In the genomic region with DNA sequence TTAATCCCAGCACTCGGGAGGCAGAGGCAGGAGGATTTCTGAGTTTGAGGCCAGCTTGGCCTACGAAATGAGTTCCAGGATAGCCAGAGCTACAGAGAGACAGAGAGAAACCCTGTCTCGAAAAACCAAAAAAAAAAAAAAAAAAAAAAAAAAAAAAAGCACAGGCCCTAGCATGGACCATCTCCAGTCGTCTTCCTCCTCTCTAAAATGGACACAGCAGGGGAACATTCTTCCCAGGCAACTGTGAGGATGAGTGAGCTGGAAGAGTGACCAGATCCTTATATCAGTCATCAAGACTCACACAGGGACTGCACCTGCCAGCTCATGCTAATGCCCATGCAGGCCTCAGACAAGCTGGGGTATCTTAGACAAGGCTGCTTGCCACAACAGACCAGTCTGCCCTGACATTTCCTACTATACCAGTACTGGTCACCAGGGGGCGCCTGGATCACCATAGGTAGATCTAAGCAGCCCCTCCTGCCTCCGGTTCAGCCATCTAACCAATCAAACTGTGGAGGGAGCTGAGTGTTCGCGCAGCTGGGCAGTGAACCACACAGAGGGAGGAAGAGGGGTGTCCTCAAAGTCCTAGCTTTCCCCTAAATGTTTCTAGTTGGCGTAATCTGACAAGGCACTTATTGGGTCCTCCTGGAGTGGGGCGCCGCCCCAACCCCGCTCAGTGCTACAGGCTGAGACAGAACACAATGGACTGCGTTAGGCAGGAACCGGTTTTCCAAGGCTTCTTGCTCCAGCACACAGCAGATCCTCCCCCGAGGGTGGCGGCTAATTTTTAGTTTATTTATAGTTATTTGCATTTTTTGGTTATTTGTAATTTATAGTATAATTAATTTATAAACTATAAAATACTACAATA, we compare ENCODE assay signal across 8 mouse cellular contexts. TPM values are rescaled to one million over a fixed set of nuclear protein-coding genes. Genes with fewer than 3 reads are reported as not detected.
DNase-seq lines count a peak whose midpoint lies in the region; ATAC-seq and TF ChIP-seq lines count a peak whose summit lies in the region.

No protein-coding gene starts in this region.

- H3K9ac ChIP-seq in embryonic facial prominence, embryonic 15.5 days, result peak overlapping the region; percentile 15; the same call in 1 of the 2 replicates
- no peak overlapping the region for H3K9ac ChIP-seq in kidney, embryonic 14.5 days (ENCODE audit: low read depth, low read length)
- H3K9ac ChIP-seq in limb, embryonic 15.5 days, result no peak overlapping the region

- H3K9me3 ChIP-seq in embryonic facial prominence, embryonic 15.5 days (replicated peaks), result no peaks in the 10 kb centered on the region
- no peaks in the 10 kb centered on the region for H3K9me3 ChIP-seq in kidney, embryonic 14.5 days (ENCODE audit: control insufficient read depth, low read length)
- H3K9me3 ChIP-seq in limb, embryonic 15.5 days, result no peaks in the 10 kb centered on the region

- H3K27me3 ChIP-seq in embryonic facial prominence, embryonic 15.5 days, result no peaks in the 10 kb centered on the region
- no peaks in the 10 kb centered on the region for H3K27me3 ChIP-seq in kidney, embryonic 14.5 days (ENCODE audit: control insufficient read depth, insufficient read depth, low read length)
- H3K27me3 ChIP-seq in limb, embryonic 15.5 days, result no peaks in the 10 kb centered on the region

- peak; percentile 96 for DNase-seq in 416B (ENCODE audit: low read depth)
- peak; percentile 93 to 96 for DNase-seq in heart, adult 9 months (ENCODE audit: low spot score in 2 of 2)
- DNase-seq in spleen, postnatal 4 days (ENCODE audit: low spot score in 2 of 2), result peak; percentile 92 to 98

- H3K4me3 ChIP-seq in bone marrow, adult 2 months (replicated peaks; ENCODE audit: control insufficient read depth, low read depth, low read length), result no peak overlapping the region
- peak overlapping the region; percentile 37 for H3K4me3 ChIP-seq in embryonic facial prominence, embryonic 15.5 days (replicated peaks)
- peak overlapping the region; percentile 32 for H3K4me3 ChIP-seq in kidney, embryonic 14.5 days (ENCODE audit: low read length)
- H3K4me3 ChIP-seq in limb, embryonic 15.5 days, result peak overlapping the region; percentile 34

- no peak overlapping the region for H3K27ac ChIP-seq in bone marrow, adult 2 months (ENCODE audit: control insufficient read depth, insufficient read depth, low read depth, low read length, poor library complexity)
- H3K27ac ChIP-seq in embryonic facial prominence, embryonic 15.5 days (replicated peaks), result peak overlapping the region; percentile 78
- no peak overlapping the region; the same call in 1 of the 2 replicates for H3K27ac ChIP-seq in kidney, embryonic 14.5 days (ENCODE audit: low read depth, low read length)
- peak overlapping the region; percentile 50; the same call in 1 of the 2 replicates for H3K27ac ChIP-seq in limb, embryonic 15.5 days

- no peaks in the 10 kb centered on the region for H3K4me1 ChIP-seq in bone marrow, adult 2 months (ENCODE audit: control insufficient read depth, insufficient read depth, low read length)
- H3K4me1 ChIP-seq in embryonic facial prominence, embryonic 15.5 days, result 0 out of 2 replicates have a peak, but pooled peaks cover 3% of the 10 kb centered on the region
- H3K4me1 ChIP-seq in kidney, embryonic 14.5 days (ENCODE audit: control insufficient read depth, insufficient read depth, low read length), result no peaks in the 10 kb centered on the region
- H3K4me1 ChIP-seq in limb, embryonic 15.5 days, result peaks cover 3% of the 10 kb centered on the region; the same call in 1 of the 2 replicates

- peak; percentile 76 for TF ChIP-seq CTCF in bone marrow, adult 2 months (IDR thresholded peaks at IDR 0.05; ENCODE audit: control insufficient read depth, insufficient read depth, low read length)

- WGBS in bone marrow, adult 2 months, result 25% methylated on average over 16 of the region's 16 CpGs
- WGBS in embryonic facial prominence, embryonic 15.5 days, result 19% methylated on average over 16 of the region's 16 CpGs
- 26% methylated on average over 16 of the region's 16 CpGs for WGBS in kidney, embryonic 14.5 days
- WGBS in limb, embryonic 15.5 days, result 20% methylated on average over 16 of the region's 16 CpGs

- ATAC-seq in embryonic facial prominence, embryonic 15.5 days (ENCODE audit: insufficient number of reproducible peaks, low FRiP score, low TSS enrichment, low read depth), result peak; percentile 89
- peak; percentile 93 for ATAC-seq in kidney, embryonic 14.5 days (ENCODE audit: low FRiP score, low TSS enrichment)
- ATAC-seq in limb, embryonic 15.5 days (ENCODE audit: insufficient number of reproducible peaks, low FRiP score, low TSS enrichment, low read depth), result peak; percentile 87
- ATAC-seq in monocyte, adult 5-6 weeks (replicated peaks; ENCODE audit: insufficient number of reproducible peaks, low FRiP score, low TSS enrichment, poor library complexity, severe bottlenecking), result peak; percentile 94

- H3K36me3 ChIP-seq in embryonic facial prominence, embryonic 15.5 days, result no peaks in the 10 kb centered on the region
- H3K36me3 ChIP-seq in kidney, embryonic 14.5 days (ENCODE audit: control insufficient read depth, insufficient read depth, low read length), result no peaks in the 10 kb centered on the region
- no peaks in the 10 kb centered on the region for H3K36me3 ChIP-seq in limb, embryonic 15.5 days

- H3K4me2 ChIP-seq in embryonic facial prominence, embryonic 15.5 days (replicated peaks), result peak overlapping the region; percentile 62
- H3K4me2 ChIP-seq in kidney, embryonic 14.5 days (replicated peaks; ENCODE audit: low read depth, low read length), result peak overlapping the region; percentile 52
- peak overlapping the region; percentile 64 for H3K4me2 ChIP-seq in limb, embryonic 15.5 days

- no peak for TF ChIP-seq POLR2A in bone marrow, adult 2 months (IDR thresholded peaks at IDR 0.05; ENCODE audit: borderline replicate concordance, control insufficient read depth, low read depth, low read length)

RNA-seq across cellular contexts. Expression of gene Cngb1, which starts 51.6 kb away (rescaled TPM):
- polyA plus RNA-seq in bone marrow, adult 2 months (2011; ENCODE audit: insufficient read depth, insufficient read length, low replicate concordance, missing spikeins), result 0.70 and 2.1 TPM in 2 replicates
- polyA plus RNA-seq in embryonic facial prominence, embryonic 15.5 days (2015; fragmentation: Nextera tagmentation; extraction: Ambion mirVana), result 0.80 and 0.94 TPM in 2 replicates
- polyA plus RNA-seq in kidney, embryonic 14.5 days (2014; fragmentation: Nextera tagmentation; extraction: Ambion mirVana), result 0.60 and 1.2 TPM in 2 replicates
- 0.47 and 0.87 TPM in 2 replicates for polyA plus RNA-seq in limb, embryonic 15.5 days (2015; fragmentation: Nextera tagmentation; extraction: Ambion mirVana)
- 0.11 TPM in 1 of 3 replicates, not detected in the others for total RNA-seq in monocyte, adult 5-6 weeks (2017)

RNA-seq across cellular contexts. Expression of gene Kifc3, which starts 52.2 kb away (rescaled TPM):
- 1.5 and 2.7 TPM in 2 replicates for polyA plus RNA-seq in bone marrow, adult 2 months (2011; ENCODE audit: insufficient read depth, insufficient read length, low replicate concordance, missing spikeins)
- polyA plus RNA-seq in embryonic facial prominence, embryonic 15.5 days (2015; fragmentation: Nextera tagmentation; extraction: Ambion mirVana), result 17.6 and 17.9 TPM in 2 replicates
- 13.5 and 19.8 TPM in 2 replicates for polyA plus RNA-seq in kidney, embryonic 14.5 days (2014; fragmentation: Nextera tagmentation; extraction: Ambion mirVana)
- polyA plus RNA-seq in limb, embryonic 15.5 days (2015; fragmentation: Nextera tagmentation; extraction: Ambion mirVana), result 19.1 and 20.7 TPM in 2 replicates
- total RNA-seq in monocyte, adult 5-6 weeks (2017), result 21.9 to 28.7 TPM (median 25.8 TPM) in 3 replicates

RNA-seq across cellular contexts. Expression of gene Tepp, which starts 55.6 kb away (rescaled TPM):
- polyA plus RNA-seq in bone marrow, adult 2 months (2011; ENCODE audit: insufficient read depth, insufficient read length, low replicate concordance, missing spikeins), result not detected in 2 replicates
- 0.39 and 0.51 TPM in 2 replicates for polyA plus RNA-seq in embryonic facial prominence, embryonic 15.5 days (2015; fragmentation: Nextera tagmentation; extraction: Ambion mirVana)
- 0.43 TPM in 1 of 2 replicates, not detected in the other for polyA plus RNA-seq in kidney, embryonic 14.5 days (2014; fragmentation: Nextera tagmentation; extraction: Ambion mirVana)
- polyA plus RNA-seq in limb, embryonic 15.5 days (2015; fragmentation: Nextera tagmentation; extraction: Ambion mirVana), result 0.74 TPM in 1 of 2 replicates, not detected in the other
- total RNA-seq in monocyte, adult 5-6 weeks (2017), result 2.5 TPM in 1 of 3 replicates, not detected in the others

Comparison
In these comparisons a context has a peak if more than half of its experiments do, and no peak if none do; other contexts are left out.
1. H3K27ac ChIP-seq: peak in embryonic facial prominence, embryonic 15.5 days (single experiment) and limb, embryonic 15.5 days (single experiment); none in bone marrow, adult 2 months (single experiment) and kidney, embryonic 14.5 days (single experiment).
2. Peak in every context shown above with its lines, with median percentiles within 50 percentile points of each other: DNase-seq, ATAC-seq and H3K4me2 ChIP-seq.